Mouse (Mus musculus) heart, embryonic 14.5 days (tissue): ENCODE data around the gene Mctp2. TPM values are rescaled to one million over a fixed set of nuclear protein-coding genes. Genes with fewer than 3 reads are reported as not detected.

Experiments
- ATAC-seq: fragments of 200-750 bp; cut with Nextera tagmentation; 2 replicates; pipeline ENCODE4 v1.8.0; 2017; ENCODE audit warnings: low read depth, moderate TSS enrichment; ENCODE audit not compliant: insufficient number of reproducible peaks, insufficient read depth, low FRiP score
- H3K27ac ChIP-seq, 2 experiments: fragments of 200-500 bp in 1 of 2; fragments of 300-500 bp in 1 of 2; sonication (generic) in 1 of 2; replicated peaks in 1 of 2; 2 replicates each; pipeline ENCODE4 v1.5.1; 2012 to 2014; ENCODE audit warnings: low read depth in 2 of 2, low read length in 2 of 2, control low read depth in 1 of 2, mild to moderate bottlenecking in 1 of 2, mixed read lengths in 1 of 2; ENCODE audit not compliant: control insufficient read depth in 1 of 2, insufficient read depth in 1 of 2
- H3K27me3 ChIP-seq: fragments of 300-500 bp; sonication (generic); 2 replicates; pipeline ENCODE4 v1.6.1; 2014; ENCODE audit warnings: mild to moderate bottlenecking, low read length, control low read depth; ENCODE audit not compliant: control insufficient read depth, insufficient read depth
- H3K36me3 ChIP-seq: fragments of 300-500 bp; sonication (generic); 2 replicates; pipeline ENCODE4 v1.6.1; 2014; ENCODE audit warnings: mild to moderate bottlenecking, control low read depth, low read length, mixed read lengths; ENCODE audit not compliant: control insufficient read depth, insufficient read depth
- H3K4me1 ChIP-seq, 2 experiments: fragments of 200-500 bp in 1 of 2; fragments of 300-500 bp in 1 of 2; sonication (generic) in 1 of 2; 2 replicates each; pipeline ENCODE4 v1.6.1; 2012 to 2014; ENCODE audit warnings: low read length in 2 of 2, control low read depth in 1 of 2, mixed read lengths in 1 of 2; ENCODE audit not compliant: control insufficient read depth in 2 of 2, insufficient read depth in 2 of 2
- H3K4me2 ChIP-seq: fragments of 300-500 bp; sonication (generic); 2 replicates; pipeline ENCODE4 v1.6.1; 2014; ENCODE audit warnings: mild to moderate bottlenecking, low read length
- H3K4me3 ChIP-seq, 2 experiments: fragments of 200-500 bp in 1 of 2; fragments of 300-500 bp in 1 of 2; sonication (generic) in 1 of 2; 2 replicates each; pipeline ENCODE4 v1.5.1; 2012 to 2014; ENCODE audit warnings: low read length in 2 of 2, mild to moderate bottlenecking in 2 of 2, control low read depth in 1 of 2, low read depth in 1 of 2, moderate library complexity in 1 of 2; ENCODE audit not compliant: control insufficient read depth in 1 of 2, insufficient read depth in 1 of 2
- H3K9ac ChIP-seq: fragments of 300-500 bp; sonication (generic); 2 replicates; pipeline ENCODE4 v1.6.1; 2014; ENCODE audit warnings: mild to moderate bottlenecking, low read length
- H3K9me3 ChIP-seq: fragments of 300-500 bp; sonication (generic); 2 replicates; pipeline ENCODE4 v1.6.1; 2016; ENCODE audit warnings: low read length, control low read depth; ENCODE audit not compliant: control insufficient read depth
- whole genome bisulfite sequencing: fragments of 180-500 bp; shearing (Covaris S2); extraction: QIAGEN DNeasy Blood & Tissue Kit; methylation state at CpG from one replicate; pipeline ENCODE4 v1.1.7; 2014; 5-methylcytosine and 5-hydroxymethylcytosine counted together
- polyA plus RNA-seq: library from polyadenylated mRNA; unstranded; fragments of >200 nt; fragmentation: Nextera tagmentation; extraction: Ambion mirVana; gene quantifications from 2 replicates; pipeline ENCODE4 v1.2.1, GENCODE M21; 2014

Gene Mctp2
- polyA plus RNA-seq, 1 experiment from 2014 or later: 0.99 TPM

- WGBS: 84% methylated on average over 2 of the region's 2 CpGs
- H3K27ac ChIP-seq: no peak overlapping the region
Measured at GRCm38 (mm10) chr7:72296171-72296570, 10.2 kb downstream of the Mctp2 start.

GRCm38 (mm10) chr7:72294886-72295285 lies 11.5 kb downstream of the Mctp2 start:
- H3K4me1 ChIP-seq: no peaks in the 10 kb centered on the region
- H3K4me3 ChIP-seq: no peak overlapping the region
- ATAC-seq: no peak
- no peaks in the 10 kb centered on the region for H3K9me3 ChIP-seq
- 61% methylated on average over 2 of the region's 2 CpGs for WGBS
- H3K4me2 ChIP-seq: no peak overlapping the region
- no peaks in the 10 kb centered on the region for H3K36me3 ChIP-seq
- no peak overlapping the region for H3K27ac ChIP-seq
- no peaks in the 10 kb centered on the region for H3K27me3 ChIP-seq
- H3K9ac ChIP-seq: no peak overlapping the region

More at GRCm38 (mm10) chr7:72296171-72296570, 10.2 kb downstream of the Mctp2 start:
- Histone ChIP-seq H3K36me3 (no peaks in the 10 kb centered on the region), H3K4me3 (no peak overlapping the region), H3K27me3 (no peaks in the 10 kb centered on the region), H3K9ac (no peak overlapping the region), H3K4me1 (no peaks in the 10 kb centered on the region), H3K9me3 (no peaks in the 10 kb centered on the region), H3K4me2 (no peak overlapping the region)
- ATAC-seq: no peak

GRCm38 (mm10) chr7:72293784-72294538 lies 12.4 kb downstream of the Mctp2 start:
- Histone ChIP-seq H3K4me2 (no peak overlapping the region), H3K27ac (no peak overlapping the region), H3K27me3 (no peaks in the 10 kb centered on the region), H3K9ac (no peak overlapping the region), H3K4me1 (no peaks in the 10 kb centered on the region), H3K9me3 (no peaks in the 10 kb centered on the region), H3K36me3 (no peaks in the 10 kb centered on the region), H3K4me3 (no peak overlapping the region)
- no peak for ATAC-seq
- 38% methylated on average over 4 of the region's 4 CpGs for WGBS

GRCm38 (mm10) chr7:72292232-72292913 lies 14.0 kb downstream of the Mctp2 start:
- Histone ChIP-seq H3K9me3 (no peaks in the 10 kb centered on the region), H3K9ac (no peak overlapping the region), H3K27ac (no peak overlapping the region), H3K4me1 (no peaks in the 10 kb centered on the region), H3K4me2 (no peak overlapping the region), H3K36me3 (no peaks in the 10 kb centered on the region), H3K27me3 (no peaks in the 10 kb centered on the region), H3K4me3 (no peak overlapping the region)
- ATAC-seq: no peak
- 77% methylated on average over 8 of the region's 8 CpGs for WGBS

- Histone ChIP-seq H3K9me3 (no peaks in the 10 kb centered on the region), H3K4me1 (no peaks in the 10 kb centered on the region), H3K27me3 (no peaks in the 10 kb centered on the region), H3K27ac (no peak overlapping the region), H3K36me3 (no peaks in the 10 kb centered on the region), H3K4me3 (no peak overlapping the region), H3K9ac (no peak overlapping the region), H3K4me2 (no peak overlapping the region)
- WGBS: 60% methylated on average over 3 of the region's 3 CpGs
- ATAC-seq: no peak
Measured at GRCm38 (mm10) chr7:72280721-72281120, 25.7 kb downstream of the Mctp2 start.

GRCm38 (mm10) chr7:72278412-72278811 lies 28.0 kb downstream of the Mctp2 start:
- Histone ChIP-seq H3K4me1 (no peaks in the 10 kb centered on the region), H3K4me3 (no peak overlapping the region), H3K4me2 (no peak overlapping the region), H3K36me3 (no peaks in the 10 kb centered on the region), H3K9ac (no peak overlapping the region), H3K9me3 (no peaks in the 10 kb centered on the region), H3K27me3 (no peaks in the 10 kb centered on the region), H3K27ac (no peak overlapping the region)
- ATAC-seq: no peak
- WGBS: 62% methylated on average over 2 of the region's 2 CpGs

- Histone ChIP-seq H3K9me3 (no peaks in the 10 kb centered on the region), H3K4me3 (no peak overlapping the region), H3K4me1 (no peaks in the 10 kb centered on the region), H3K9ac (no peak overlapping the region), H3K27ac (no peak overlapping the region), H3K4me2 (no peak overlapping the region), H3K27me3 (no peaks in the 10 kb centered on the region), H3K36me3 (no peaks in the 10 kb centered on the region)
- 71% methylated on average over 5 of the region's 5 CpGs for WGBS
- no peak for ATAC-seq
Measured at GRCm38 (mm10) chr7:72275513-72275912, 30.9 kb downstream of the Mctp2 start.
